Mouse (Mus musculus) erythroblast, embryonic 14.5 days (primary cell): ENCODE results near the gene Gbx2.

Source experiments
- GATA1 ChIP-seq: IDR thresholded peaks from 2 replicates; pipeline ENCODE4 v1.6.1; 2012; ENCODE audit warnings: low read length, inconsistent platforms, mixed read lengths
- TAL1 ChIP-seq: IDR thresholded peaks from 3 replicates; pipeline ENCODE4 v1.6.1; 2012; ENCODE audit warnings: low read length, inconsistent platforms, mixed read lengths

GRCm38 (mm10) chr1:89929721-89930505 is 1.1 kb downstream of the Gbx2 start:
- TF ChIP-seq GATA1, result no peak
- TF ChIP-seq TAL1, result no peak
